Mouse (Mus musculus) heart, postnatal 0 days (tissue): Measurements from ENCODE around the gene Stum.

Experiments
- CTCF ChIP-seq: IDR thresholded peaks from 2 replicates; pipeline ENCODE4 v1.5.1; 2016; ENCODE audit warnings: antibody characterized with exemption, control low read depth, low read depth
- EP300 ChIP-seq: IDR thresholded peaks from 2 replicates; pipeline ENCODE4 v1.6.1; 2016; ENCODE audit warnings: antibody characterized with exemption, low read depth

- no peak for TF ChIP-seq CTCF
- no peak for TF ChIP-seq EP300
Measured at GRCm38 (mm10) chr1:180384486-180384885, 98.8 kb downstream of the Stum start.
